Mouse (Mus musculus): Measurements from ENCODE around the gene Col15a1.

Col15a1 gene

DNA sequence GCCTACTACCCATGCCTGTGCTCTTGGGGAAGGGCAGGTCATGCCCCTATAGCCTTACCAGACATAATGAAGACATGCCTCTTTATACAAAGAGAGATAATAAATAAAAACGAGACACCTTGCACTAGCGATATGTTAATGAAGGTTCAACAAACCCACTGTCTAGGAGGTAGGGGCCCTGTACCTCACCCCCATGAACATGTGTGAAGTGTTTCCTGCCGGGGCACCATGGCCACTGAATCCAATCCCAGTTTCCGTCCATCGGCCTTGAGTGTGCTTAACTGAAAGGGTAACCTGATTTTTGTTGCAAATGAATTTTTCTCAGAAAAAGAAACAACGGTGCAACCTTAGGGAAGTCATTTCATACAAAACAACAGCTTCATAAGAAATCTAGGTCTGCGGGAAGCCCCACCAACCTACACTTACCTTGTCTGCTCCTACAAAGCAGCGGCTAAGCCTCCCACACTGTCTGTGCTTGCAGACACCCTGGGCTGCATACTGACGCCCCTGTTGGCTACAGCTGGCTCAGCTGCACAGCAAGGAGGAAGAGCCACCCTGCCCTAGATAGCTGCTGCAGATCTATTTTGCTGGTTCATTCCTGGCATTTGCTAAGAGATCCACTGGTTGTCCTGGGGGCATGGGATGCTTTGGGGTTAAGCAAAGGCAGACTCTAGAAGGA is 64.6 kb downstream of the Col15a1 start:
- DNase-seq (ENCODE audit: low spot score in 2 of 2), result no peak

- no peak for DNase-seq (ENCODE audit: low spot score in 2 of 2)
These were observed 65.8 kb downstream of the Col15a1 start for GRCm38 (mm10) chr4:47273795-47274194.

GRCm38 (mm10) chr4:47274911-47275310 is 67.0 kb downstream of the Col15a1 start:
- no peak for DNase-seq (ENCODE audit: low spot score in 2 of 2)

DNA sequence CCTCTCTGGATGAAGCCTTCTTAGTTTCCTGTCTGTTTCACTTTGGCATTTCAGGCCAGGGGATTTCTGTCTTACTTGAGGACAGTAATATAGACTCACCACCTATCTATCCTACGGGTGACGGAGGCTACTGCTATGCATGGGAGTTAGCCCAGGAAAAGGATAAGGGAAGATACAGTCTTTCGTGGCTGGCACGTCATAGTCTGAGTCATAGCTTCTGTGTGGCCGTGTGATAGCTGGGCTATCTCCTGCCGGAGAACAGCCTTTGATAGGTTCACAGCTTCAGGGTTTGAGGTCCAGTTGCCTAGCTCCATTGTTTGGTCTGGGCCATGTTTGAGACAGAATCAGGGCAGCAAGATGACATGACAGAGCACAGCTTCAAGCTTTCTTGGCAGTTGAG is 70.4 kb downstream of the Col15a1 start:
- no peak for DNase-seq (ENCODE audit: low spot score in 2 of 2)

DNA sequence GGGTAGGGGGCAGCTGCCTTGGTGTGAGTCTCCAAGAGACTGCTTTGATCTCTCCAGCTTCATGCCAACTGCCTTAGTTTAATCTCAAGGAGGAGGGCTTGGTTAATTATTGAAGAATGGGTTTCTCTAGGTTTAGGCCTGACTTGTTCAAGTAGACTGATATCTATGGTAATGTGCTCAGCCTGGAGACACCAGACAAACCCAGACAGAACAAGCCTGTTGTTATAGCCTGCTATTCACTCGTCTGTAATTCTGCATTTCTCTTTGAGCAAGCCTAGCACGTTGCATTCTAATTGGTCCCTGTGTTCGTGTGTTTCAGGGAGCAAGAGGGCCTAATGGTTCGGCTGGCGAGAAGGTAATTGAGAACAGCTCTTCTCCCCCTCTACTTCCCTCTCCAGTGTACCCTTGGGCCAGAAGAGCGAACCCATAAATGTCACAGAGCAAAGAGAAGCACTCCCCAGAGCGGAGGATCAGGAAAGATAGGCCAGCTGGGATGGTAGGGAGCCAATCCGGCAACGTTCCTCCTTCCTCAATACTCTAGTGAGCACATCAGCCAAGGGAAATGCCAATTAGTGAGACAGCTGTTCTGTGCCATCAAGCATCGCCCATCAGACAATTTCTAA is 71.2 kb downstream of the Col15a1 start:
- DNase-seq (ENCODE audit: low spot score in 2 of 2), result no peak

DNA sequence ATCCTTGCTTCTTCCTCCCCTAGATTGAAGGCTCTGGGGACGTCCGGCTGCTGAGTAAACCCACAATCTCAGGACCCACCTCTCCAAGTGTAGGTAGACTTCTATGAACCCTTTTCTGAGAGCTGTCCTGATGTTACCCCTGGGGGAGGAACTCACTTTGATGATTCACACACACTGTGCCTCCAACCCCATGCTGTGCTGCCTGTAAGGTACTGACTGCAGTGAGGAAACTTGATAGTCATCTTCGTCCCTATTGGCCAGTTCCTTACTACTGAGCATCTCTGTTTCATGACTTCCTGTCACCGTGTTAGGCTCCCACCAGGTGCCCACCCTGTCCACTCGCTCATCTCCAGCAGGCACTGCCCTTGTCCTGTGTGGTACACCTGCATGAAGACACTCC is 72.2 kb downstream of the Col15a1 start:
- no peak for DNase-seq (ENCODE audit: low spot score in 2 of 2)

DNA sequence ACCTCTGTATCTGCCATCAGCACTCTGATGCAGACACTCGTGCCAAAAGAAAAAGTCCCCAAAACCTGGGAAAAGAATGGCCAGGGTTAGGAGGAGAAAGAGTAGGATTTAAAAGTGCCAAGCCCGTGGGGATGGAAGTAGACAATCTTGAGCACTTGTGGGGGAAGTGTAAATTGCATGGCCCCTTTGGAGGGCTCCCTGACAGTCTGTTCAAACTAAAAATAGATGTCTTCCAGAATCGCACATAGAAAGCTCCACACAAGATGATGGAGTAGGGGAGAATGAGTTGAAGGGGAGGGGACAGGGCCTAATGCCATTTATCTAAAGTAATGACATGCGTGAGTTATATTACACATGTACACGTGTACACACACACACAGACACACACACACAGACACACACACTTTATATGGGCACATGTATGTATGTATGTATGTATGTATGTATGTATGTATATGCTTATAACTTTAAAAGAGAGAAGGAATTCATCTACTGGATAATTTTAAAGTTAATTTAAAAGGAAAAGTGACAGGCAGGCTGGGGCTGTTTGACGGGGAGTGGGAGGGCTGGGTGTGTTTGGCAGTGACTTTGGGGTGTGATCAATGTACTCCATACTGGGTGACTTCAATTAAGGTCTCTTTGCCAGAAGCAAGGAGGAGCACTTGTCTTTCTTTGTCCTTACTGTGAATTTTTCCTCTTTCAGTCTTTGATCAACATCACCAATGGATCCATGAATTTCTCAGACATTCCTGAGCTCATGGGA is 74.1 kb downstream of the Col15a1 start:
- peak in 1 of 2 experiments; percentile 47 for DNase-seq (ENCODE audit: low spot score in 2 of 2)

- DNase-seq (ENCODE audit: low spot score in 2 of 2), result no peak
These were observed 76.3 kb downstream of the Col15a1 start for GRCm38 (mm10) chr4:47284311-47284710.

DNA sequence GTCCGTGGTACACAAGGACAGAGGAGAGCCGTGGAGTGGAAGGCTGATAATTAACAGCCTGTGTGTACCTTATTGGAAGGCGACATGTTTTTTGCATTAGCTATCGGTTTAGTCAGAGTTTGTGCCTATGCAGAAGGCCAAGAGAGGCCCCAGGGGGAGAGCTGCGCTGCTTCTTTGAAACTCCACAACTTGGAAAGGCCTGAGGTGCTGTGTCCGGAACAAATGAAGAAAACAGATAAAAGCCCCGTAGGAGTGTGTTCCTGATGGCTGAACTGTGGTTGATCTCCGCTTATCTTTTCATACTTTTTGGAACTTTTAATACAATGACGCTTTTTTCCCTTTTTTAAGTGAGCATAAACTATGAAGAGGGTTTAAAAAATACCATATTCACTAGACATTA is 76.9 kb downstream of the Col15a1 start:
- no peak for DNase-seq (ENCODE audit: low spot score in 2 of 2)

GRCm38 (mm10) chr4:47286599-47287147 is 78.7 kb downstream of the Col15a1 start:
- no peak for DNase-seq (ENCODE audit: low spot score in 2 of 2)

GRCm38 (mm10) chr4:47287468-47287867 is 79.5 kb downstream of the Col15a1 start:
- DNase-seq (ENCODE audit: low spot score in 2 of 2), result no peak

GRCm38 (mm10) chr4:47288306-47288705 is 80.3 kb downstream of the Col15a1 start:
- no peak for DNase-seq (ENCODE audit: low spot score in 2 of 2)

GRCm38 (mm10) chr4:47289526-47289925 is 81.6 kb downstream of the Col15a1 start:
- DNase-seq (ENCODE audit: low spot score in 2 of 2), result no peak

DNA sequence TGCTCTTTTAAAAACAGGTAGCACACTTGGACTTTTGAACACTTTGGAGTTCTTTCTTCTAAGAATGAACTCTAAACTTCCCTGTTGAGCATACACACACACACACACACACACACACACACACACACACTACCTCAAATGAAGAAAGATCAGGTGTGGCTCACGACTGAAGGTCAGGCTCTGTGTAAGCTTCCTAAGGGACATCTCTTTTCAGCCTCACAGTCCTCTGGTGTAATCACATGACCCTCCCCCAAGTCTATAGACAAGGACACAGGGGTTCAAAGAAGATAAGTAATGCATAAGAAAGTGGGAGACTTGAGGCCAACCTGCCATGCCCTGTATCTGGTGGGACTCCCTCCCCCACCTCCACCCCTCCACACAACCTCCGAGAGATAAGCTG is 82.5 kb downstream of the Col15a1 start:
- DNase-seq (ENCODE audit: low spot score in 2 of 2), result no peak

DNA sequence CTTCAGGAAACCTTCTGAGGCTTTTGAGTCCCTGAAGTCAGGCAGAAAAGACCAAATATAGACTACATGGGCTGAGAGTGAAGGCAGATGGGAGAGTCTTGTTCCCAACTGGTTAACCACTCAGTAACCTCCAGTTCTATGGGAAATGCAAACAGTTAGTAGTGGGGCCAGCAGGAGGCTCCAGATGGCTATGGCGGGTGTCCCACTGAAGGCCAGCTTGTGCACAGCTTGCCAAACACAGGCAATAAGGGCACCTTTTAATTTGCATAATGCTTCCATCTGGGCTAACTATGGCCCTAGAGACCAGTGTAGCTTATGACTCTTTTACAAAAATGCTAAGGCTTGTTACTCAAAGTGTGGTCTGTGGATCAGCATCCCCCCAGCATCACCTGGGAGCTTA is 83.1 kb downstream of the Col15a1 start:
- DNase-seq (ENCODE audit: low spot score in 2 of 2), result no peak

DNA sequence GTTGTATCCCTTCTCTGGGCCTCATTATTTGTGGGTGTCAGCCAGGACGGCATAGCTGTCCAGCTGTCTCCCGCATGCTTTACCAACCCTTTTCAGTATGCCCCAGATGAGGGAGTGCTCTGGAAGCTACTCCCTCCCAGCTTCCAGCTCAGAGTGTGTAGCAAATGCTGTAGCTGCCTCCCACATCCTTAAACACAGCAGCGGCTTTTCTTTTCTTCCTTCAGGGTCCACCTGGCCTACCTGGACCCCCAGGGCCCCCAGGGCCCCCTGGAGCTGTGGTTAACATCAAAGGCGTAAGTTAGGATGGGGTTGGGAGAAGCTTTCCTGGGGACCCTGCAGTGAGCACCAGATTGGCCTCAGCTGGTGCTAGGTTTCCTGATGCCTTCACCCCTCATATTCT is 85.0 kb downstream of the Col15a1 start:
- no peak for DNase-seq (ENCODE audit: low spot score in 2 of 2)

GRCm38 (mm10) chr4:47293771-47294543 is 86.0 kb downstream of the Col15a1 start:
- peak; percentile 22 to 42 for DNase-seq (ENCODE audit: low spot score in 2 of 2)

DNA sequence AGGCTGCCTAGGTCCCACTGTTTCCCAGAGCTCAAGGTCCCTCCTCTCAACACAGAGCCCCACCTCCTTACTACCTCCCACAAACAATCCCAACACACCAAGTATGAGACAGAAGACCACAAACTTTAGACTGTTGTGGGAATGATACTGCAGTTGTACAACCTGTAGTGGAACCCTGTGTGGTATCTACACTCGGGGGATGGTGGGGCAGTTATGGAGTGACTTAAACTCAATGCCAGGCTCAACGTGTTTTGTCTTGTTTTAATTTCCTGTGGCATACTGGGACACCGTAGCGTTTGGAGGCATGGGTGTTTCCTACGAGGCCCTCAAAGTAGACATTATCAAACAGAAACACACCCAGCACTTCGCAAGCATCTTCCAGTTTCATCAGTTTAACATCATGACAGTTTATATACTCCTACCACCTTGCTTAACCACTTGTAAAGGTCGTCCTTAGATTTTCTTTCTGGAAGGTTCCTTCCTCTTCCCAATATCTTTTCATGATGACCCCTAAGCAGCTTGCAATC is 86.6 kb downstream of the Col15a1 start:
- no peak for DNase-seq (ENCODE audit: low spot score in 2 of 2)

- no peak for DNase-seq (ENCODE audit: low spot score in 2 of 2)
These were observed 87.6 kb downstream of the Col15a1 start for GRCm38 (mm10) chr4:47295547-47295946.

GRCm38 (mm10) chr4:47300701-47301100 is 92.7 kb downstream of the Col15a1 start:
- DNase-seq (ENCODE audit: low spot score in 2 of 2), result no peak

- DNase-seq (ENCODE audit: low spot score in 2 of 2), result no peak
These were observed 94.6 kb downstream of the Col15a1 start for GRCm38 (mm10) chr4:47302610-47303009.

Data from right cerebral cortex, postnatal 36 days (tissue).